Mouse (Mus musculus) layer of hippocampus, adult 9-11 months (tissue): ENCODE data around the gene Zswim1.
"Not testable (repeated sequence)": the region's sequence is repeated elsewhere in the genome, so short reads cannot be mapped to it uniquely, and the experiment has no call there.

Experiments used
- DNase-seq: peaks from one replicate; pipeline ENCODE4 v3.0.0; 2022

Zswim1 gene

DNA sequence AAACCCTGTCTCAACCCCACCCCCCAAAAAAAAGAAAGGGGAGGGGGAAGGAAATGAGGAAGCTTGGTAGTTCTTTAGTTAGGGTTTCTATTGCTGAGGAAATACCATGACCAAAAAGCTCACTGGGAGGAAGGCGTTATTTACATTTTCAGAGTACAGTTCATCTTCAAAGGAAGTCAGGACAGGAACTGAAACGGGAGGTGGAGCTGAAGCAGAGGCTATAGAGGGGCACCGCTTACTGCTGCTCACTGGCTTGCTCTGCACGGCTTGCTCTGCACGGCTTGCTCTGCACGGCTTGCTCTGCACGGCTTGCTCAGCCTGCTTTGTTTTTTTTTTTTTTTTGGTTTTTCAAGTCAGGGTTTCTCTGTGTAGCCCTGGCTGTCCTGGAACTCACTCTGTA, 46.0 kb downstream of the Zswim1 start:
- DNase-seq, result no peak

DNA sequence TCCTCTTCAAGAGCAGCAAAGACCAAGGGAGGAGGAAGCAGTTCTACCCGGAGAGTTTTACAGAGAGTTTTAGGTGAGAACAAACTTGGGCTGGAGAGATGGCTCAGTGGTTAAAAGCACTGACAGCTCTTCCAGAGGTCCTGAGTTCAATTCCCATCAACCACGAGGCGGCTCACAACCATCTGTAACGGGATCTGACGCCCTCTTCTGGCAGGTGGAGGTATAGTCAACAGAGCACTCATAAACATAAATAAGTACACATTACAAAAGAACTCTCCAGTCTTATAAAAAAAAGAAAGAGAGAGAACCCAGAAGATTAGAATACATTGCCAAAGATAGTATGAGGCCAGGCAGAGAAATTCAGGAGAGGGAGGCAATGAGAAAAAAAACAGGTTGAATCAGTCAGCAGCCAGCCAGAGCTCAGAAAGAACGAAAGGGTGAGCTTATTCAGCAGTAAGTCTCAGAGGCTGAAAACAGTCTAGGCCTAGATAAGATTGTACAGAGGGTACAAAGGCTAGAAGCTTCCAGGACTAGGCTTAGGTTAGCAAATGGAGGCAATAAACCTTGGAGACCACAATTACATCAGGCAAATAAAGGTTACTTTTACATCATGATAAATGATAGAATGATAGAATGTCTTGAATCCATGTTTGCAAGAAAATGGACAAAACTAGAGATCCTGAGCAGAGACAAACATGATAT, 49.3 kb downstream of the Zswim1 start:
- no peak for DNase-seq

DNA sequence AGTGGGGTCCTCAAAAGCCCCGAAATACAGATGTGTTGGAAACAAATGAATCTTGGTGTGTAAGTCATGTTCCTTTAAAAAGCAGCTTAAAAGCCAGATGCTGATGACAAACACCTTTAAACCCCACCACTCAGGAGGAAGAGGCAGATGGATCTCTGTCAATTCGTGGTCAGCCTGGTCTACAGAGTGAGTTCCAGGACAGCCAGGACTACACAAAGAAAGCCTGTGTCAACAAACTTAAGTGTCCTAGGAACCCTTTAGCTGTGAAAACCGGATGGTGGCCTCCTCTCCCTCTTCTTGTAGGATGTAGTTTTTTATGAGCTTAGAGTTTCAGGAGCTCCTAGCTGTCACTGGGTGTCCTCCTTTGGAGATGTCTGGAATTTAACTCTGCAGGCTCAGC, 51.1 kb downstream of the Zswim1 start:
- no peak for DNase-seq

GRCm38 (mm10) chr2:164874239-164874769, 51.8 kb downstream of the Zswim1 start:
- DNase-seq, result no peak

DNA sequence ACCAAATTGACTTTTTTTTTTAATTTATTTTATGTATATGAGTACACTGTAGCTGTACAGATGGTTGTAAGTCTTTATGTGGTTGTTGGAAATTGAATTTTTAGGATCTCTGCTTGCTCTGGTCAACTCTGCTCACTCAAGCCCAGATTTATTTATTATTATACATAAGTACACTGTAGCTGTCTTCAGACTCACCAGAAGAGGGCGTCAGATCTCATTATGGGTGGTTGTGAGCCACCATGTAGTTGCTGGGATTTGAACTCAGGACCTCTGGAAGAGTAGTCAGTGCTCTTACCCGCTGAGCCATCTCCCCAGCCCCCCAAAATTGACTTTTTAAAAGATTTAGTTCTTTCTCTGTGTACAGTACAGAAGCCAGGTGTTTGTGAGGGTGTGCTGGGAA, 53.2 kb downstream of the Zswim1 start:
- not testable (repeated sequence) for DNase-seq
